Mouse (Mus musculus) ES-E14 (cell line): ENCODE data around the gene Bmt2.

Experiments
- CHD2 ChIP-seq: IDR thresholded peaks from 2 replicates; pipeline ENCODE4 v1.6.1; 2014; ENCODE audit warnings: mild to moderate bottlenecking, low read depth, low read length, inconsistent platforms
- HCFC1 ChIP-seq: IDR thresholded peaks from 2 replicates; pipeline ENCODE4 v1.6.1; 2012; ENCODE audit warnings: low read length, inconsistent platforms, borderline replicate concordance; ENCODE audit not compliant: insufficient read depth

DNA sequence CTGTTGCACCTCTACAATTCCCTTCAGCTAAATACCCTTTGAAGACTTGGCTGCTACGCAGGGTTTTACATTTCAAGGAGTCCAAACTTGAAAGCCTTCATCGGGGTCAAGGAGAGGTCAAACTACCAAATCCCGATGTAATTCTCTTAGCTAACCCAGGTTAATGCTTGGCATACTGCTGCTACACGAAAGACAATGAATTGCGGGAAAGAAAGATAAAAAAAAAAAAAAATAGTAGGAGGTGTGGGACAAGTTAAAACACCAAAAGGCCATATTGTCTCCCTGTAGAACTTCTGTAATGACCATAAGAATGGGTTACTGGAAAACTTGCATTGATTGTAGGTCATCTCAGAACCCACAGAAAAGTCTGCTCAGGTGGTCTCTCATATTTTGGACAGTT lies 583 bp upstream of the Bmt2 start:
- TF ChIP-seq HCFC1: no peak
- no peak for TF ChIP-seq CHD2
